Mouse (Mus musculus) thymus, adult 2 months (tissue): ENCODE data around the gene 7530416G11Rik. TPM values are rescaled to one million over a fixed set of nuclear protein-coding genes. Genes with fewer than 3 reads are reported as not detected.

Experiments
- DNase-seq: peaks from one replicate; pipeline ENCODE4 v3.0.0; 2021
- H3K27ac ChIP-seq: fragments of 200-500 bp; 2 replicates; pipeline ENCODE4 v1.5.1; 2012; ENCODE audit warnings: low read length, control low read depth; ENCODE audit not compliant: control insufficient read depth, insufficient read depth
- H3K27me3 ChIP-seq: fragments of 200-500 bp; 2 replicates; pipeline ENCODE4 v1.6.1; 2012; ENCODE audit warnings: mild to moderate bottlenecking, low read length, moderate library complexity, mixed read lengths; ENCODE audit not compliant: control insufficient read depth, insufficient read depth
- H3K36me3 ChIP-seq: fragments of 200-500 bp; 2 replicates; pipeline ENCODE4 v1.6.1; 2012; ENCODE audit warnings: mild to moderate bottlenecking, low read length, moderate library complexity; ENCODE audit not compliant: control insufficient read depth, insufficient read depth
- H3K4me1 ChIP-seq: fragments of 200-500 bp; replicated peaks from 2 replicates; pipeline ENCODE4 v1.6.1; 2012; ENCODE audit warnings: low read length; ENCODE audit not compliant: control insufficient read depth, insufficient read depth
- H3K4me3 ChIP-seq: fragments of 200-500 bp; 2 replicates; pipeline ENCODE4 v1.5.1; 2012; ENCODE audit warnings: mild to moderate bottlenecking, low read length, control low read depth, moderate library complexity; ENCODE audit not compliant: control insufficient read depth, insufficient read depth
- CTCF ChIP-seq: fragments of 200-500 bp; IDR thresholded peaks from 2 replicates; pipeline ENCODE4 v1.5.1; 2012; ENCODE audit warnings: mild to moderate bottlenecking, control low read depth, low read length, moderate library complexity, borderline replicate concordance; ENCODE audit not compliant: control insufficient read depth, poor library complexity, insufficient read depth; ENCODE audit errors: extremely low read depth
- POLR2A ChIP-seq: fragments of 200-500 bp; IDR thresholded peaks from 2 replicates; pipeline ENCODE4 v1.6.1; 2012; ENCODE audit warnings: mild to moderate bottlenecking, low read length, control low read depth, moderate library complexity; ENCODE audit not compliant: control insufficient read depth, poor library complexity, insufficient read depth; ENCODE audit errors: extremely low read depth
- WGBS: fragments of 180-500 bp; shearing (Covaris S2); methylation state at CpG from one replicate; pipeline ENCODE4 v1.1.7; 2018; 5-methylcytosine and 5-hydroxymethylcytosine counted together
- polyA plus RNA-seq: library from polyadenylated mRNA; depleted of rRNA; stranded (reverse); fragments of >200 nt; gene quantifications from 2 replicates; pipeline ENCODE4 v1.2.3, GENCODE M21; 2012

The 7530416G11Rik gene
- polyA plus RNA-seq, 1 experiment = not detected

GRCm38 (mm10) chr15:85466456-85467067, 36.5 kb downstream of the 7530416G11Rik start:
- no peak overlapping the region for H3K27ac ChIP-seq
- no peaks in the 10 kb centered on the region; the same call in 1 of the 2 replicates for H3K4me1 ChIP-seq
- TF ChIP-seq POLR2A (no peak), CTCF (no peak)
- H3K27me3 ChIP-seq = no peaks in the 10 kb centered on the region
- DNase-seq = no peak
- H3K4me3 ChIP-seq = no peak overlapping the region
- WGBS = 96% methylated on average over 5 of the region's 5 CpGs
- peaks cover 46% of the 10 kb centered on the region for H3K36me3 ChIP-seq

GRCm38 (mm10) chr15:85464823-85465565, 38.0 kb downstream of the 7530416G11Rik start:
- Histone ChIP-seq H3K36me3 (peaks cover 46% of the 10 kb centered on the region), H3K27me3 (no peaks in the 10 kb centered on the region), H3K4me1 (no peaks in the 10 kb centered on the region; the same call in 1 of the 2 replicates), H3K27ac (no peak overlapping the region), H3K4me3 (no peak overlapping the region)
- TF ChIP-seq POLR2A (no peak), CTCF (no peak)
- WGBS = 88% methylated on average over 10 of the region's 10 CpGs
- DNase-seq = no peak

DNA sequence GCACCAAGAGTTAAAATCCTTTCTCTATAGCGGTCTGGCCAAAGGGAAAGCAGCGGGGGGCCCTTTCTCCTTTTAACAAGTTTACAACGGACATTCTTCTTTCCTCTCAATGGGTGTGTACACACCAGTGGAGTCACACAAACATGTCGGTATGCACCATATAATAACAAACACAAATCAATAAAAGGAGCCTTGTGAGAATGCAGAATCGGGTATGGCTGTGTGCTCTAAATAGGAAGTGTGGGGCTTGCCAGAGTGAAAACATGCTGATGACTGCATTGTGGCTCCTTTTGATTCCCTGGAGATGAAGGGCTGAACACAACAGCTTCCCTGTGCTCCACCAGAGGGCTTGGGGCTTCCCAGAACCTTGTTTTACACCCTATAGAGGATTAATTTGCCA, 38.8 kb downstream of the 7530416G11Rik start:
- DNase-seq = no peak
- TF ChIP-seq POLR2A (no peak), CTCF (no peak)
- Histone ChIP-seq H3K36me3 (peaks cover 46% of the 10 kb centered on the region), H3K27ac (no peak overlapping the region), H3K4me1 (no peaks in the 10 kb centered on the region; the same call in 1 of the 2 replicates), H3K27me3 (no peaks in the 10 kb centered on the region), H3K4me3 (no peak overlapping the region)
- 93% methylated on average over 5 of the region's 5 CpGs for WGBS

- 97% methylated on average over 13 of the region's 13 CpGs for WGBS
- no peak overlapping the region for H3K27ac ChIP-seq
- H3K27me3 ChIP-seq = no peaks in the 10 kb centered on the region
- peaks cover 44% of the 10 kb centered on the region for H3K36me3 ChIP-seq
- no peak for DNase-seq
- no peaks in the 10 kb centered on the region; the same call in 1 of the 2 replicates for H3K4me1 ChIP-seq
- TF ChIP-seq CTCF (no peak), POLR2A (no peak)
- no peak overlapping the region for H3K4me3 ChIP-seq
Observed at GRCm38 (mm10) chr15:85463027-85463790, 39.8 kb downstream of the 7530416G11Rik start.

- 99% methylated on average over 4 of the region's 4 CpGs for WGBS
- TF ChIP-seq POLR2A = no peak
- TF ChIP-seq CTCF = no peak
- DNase-seq = no peak
- Histone ChIP-seq H3K4me1 (no peaks in the 10 kb centered on the region), H3K27ac (no peak overlapping the region), H3K4me3 (no peak overlapping the region), H3K27me3 (no peaks in the 10 kb centered on the region), H3K36me3 (peaks cover 42% of the 10 kb centered on the region)
Observed at GRCm38 (mm10) chr15:85462138-85462537, 40.9 kb downstream of the 7530416G11Rik start.

DNA sequence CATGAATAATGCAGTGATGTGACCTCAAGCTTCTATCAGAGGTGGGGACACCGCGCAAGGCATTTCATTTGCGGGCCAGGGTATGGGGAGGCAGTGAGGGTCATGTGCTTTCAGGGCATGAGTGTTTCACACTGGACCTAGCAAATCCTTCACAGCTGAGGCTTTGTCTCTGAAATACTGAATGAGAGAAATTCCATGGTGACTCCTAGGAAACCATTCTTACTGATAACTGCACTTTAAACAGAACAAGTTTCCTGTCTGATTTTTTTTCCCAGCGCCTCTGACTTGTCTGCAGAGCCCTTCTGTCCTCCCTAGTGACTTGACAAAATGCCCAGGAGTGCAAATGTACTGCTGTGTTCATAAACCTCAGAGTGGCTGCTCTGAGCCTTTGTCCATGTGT, 41.5 kb downstream of the 7530416G11Rik start:
- H3K27ac ChIP-seq = no peak overlapping the region
- no peak for DNase-seq
- H3K27me3 ChIP-seq = no peaks in the 10 kb centered on the region
- no peak overlapping the region for H3K4me3 ChIP-seq
- WGBS = 96% methylated on average over 4 of the region's 4 CpGs
- peaks cover 37% of the 10 kb centered on the region for H3K36me3 ChIP-seq
- no peaks in the 10 kb centered on the region for H3K4me1 ChIP-seq
- TF ChIP-seq CTCF (no peak), POLR2A (no peak)
